Mouse (Mus musculus): ENCODE results near the gene Atrnl1.
A peak's percentile ranks its signal among the peaks of the same experiment; 100 is the strongest.

Atrnl1 gene

DNA sequence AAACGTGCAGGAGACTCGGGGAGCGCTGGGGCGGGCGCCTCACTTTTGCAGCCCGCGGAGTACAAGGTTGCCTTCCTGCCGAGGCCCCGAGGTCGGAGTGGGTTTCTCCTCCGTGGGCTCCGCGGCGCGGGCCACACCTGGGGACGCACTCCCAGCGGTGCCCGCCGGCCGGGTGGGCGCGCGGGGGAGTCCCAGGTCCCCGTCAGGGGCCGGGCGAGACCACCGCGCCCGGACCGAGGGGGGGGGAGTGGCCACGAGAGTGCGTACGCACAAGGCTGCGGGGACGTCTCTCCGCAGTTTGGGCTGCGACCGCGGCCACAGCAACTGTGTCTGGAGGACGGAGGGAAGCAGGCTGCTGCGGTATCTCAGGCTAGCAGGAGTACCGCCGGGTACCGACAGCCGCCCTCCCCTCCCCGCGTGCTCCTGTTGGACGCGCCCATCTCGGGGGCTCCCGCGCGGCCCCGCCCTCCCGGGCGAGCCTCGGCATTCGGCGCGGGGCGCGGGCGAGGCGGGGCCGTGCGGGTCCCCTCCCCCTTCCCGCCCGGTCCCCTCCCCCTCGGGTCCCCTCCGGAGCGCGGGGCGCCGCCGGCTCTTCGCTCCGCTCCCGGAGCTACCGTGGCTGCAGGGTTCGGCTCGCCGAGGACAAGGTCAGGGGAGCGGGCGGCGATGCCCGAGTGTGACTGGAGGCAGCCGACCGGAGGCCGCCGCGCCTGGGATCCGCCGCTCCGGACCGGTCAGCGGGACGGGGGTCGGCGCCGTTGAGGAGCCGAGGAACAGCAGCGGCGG lies at the start of gene Atrnl1:
Gene Atrnl1 (plus strand): TSS at position 559 of the 786 bp plus-strand sequence.
- peak; percentile 70 for DNase-seq (ENCODE audit: low read depth, low spot score)

GRCm38 (mm10) chr19:57561486-57561885 lies 49.3 kb upstream of the Atrnl1 start:
- no peak for DNase-seq (ENCODE audit: low read depth, low spot score)

- no peak for DNase-seq (ENCODE audit: low read depth, low spot score)
Observed at GRCm38 (mm10) chr19:57569040-57569439, 41.8 kb upstream of the Atrnl1 start.

DNA sequence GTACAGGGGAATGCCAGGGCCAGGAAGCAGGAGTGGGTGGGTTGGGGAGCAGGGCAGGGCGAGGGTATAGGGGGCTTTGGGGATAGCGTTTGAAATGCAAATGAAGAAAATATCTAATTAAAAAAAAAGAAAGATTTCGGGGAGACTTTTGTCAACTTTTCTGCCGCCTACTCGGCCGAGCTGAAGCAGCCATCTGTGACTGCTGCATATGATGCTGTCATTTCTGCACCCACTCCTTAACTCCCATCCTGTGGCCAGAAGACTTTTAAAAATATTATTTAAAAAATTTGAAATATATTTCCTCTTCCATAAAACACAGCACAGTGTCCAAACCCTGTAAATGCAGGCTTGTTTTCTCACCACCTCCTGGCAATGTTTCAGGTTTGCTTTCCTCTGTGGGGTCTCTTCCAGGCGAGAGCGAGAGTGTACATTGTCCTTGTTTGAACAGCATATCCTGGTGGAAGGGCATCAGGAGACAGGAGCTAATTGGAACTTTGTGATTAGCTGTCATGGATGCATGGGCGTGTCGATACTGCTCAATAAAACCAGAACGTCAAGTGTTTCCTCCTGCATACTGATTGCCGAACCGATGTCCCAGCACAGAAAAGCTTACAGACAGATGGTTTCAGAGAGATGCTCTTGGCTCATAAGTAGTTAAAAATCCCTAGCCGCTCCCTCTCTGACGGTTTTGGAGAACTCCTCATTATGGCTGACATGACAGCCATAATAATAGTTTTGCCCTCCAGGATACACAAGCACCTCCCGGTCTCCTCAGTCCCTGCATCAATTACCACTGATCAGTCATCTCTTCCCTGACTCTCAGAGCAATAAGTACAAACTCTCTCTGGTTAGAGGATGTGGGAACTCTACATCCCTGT lies 38.2 kb upstream of the Atrnl1 start:
- DNase-seq (ENCODE audit: low read depth, low spot score): no peak

- no peak for DNase-seq (ENCODE audit: low read depth, low spot score)
Observed at GRCm38 (mm10) chr19:57573470-57573869, 37.4 kb upstream of the Atrnl1 start.

GRCm38 (mm10) chr19:57575027-57575426 lies 35.8 kb upstream of the Atrnl1 start:
- DNase-seq (ENCODE audit: low read depth, low spot score): no peak

DNA sequence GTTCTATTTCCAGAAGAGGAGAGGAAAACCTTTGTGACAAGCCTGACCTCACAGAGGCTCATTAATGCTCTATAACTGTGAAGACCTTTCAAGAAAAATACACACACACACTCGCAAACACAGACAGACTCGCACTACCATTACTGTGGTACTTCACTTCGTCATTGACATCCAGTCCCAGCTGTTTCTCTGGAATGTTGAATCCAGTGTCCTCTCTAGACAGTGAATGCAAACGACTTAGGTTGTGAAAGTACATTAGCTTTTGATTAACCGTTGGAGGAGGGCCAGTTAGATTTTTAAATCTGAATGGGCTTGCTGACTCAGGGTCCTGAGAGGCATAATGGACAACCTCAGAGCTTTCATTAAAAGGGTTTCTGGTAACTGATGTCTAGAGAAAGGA lies 34.0 kb upstream of the Atrnl1 start:
- DNase-seq (ENCODE audit: low read depth, low spot score): no peak

DNA sequence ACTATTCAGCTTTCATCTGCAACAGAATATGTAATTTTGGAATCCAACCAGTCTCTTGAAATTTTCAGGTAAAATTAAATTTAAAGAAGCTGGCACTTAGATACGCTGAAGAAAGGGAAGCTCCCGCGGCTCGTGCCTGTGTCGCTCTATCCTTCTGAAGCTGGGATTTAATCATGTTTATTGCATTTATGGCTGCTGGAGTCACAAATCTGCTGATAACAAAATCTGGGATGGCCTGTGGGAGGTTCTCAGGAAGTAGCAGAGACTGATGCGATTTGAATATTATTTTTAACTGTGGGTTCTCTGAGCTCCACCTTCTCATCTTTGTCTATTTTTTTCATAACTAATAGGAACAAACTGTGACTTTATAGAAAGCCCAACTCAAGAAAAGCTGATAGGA lies 33.6 kb upstream of the Atrnl1 start:
- DNase-seq (ENCODE audit: low read depth, low spot score): no peak

GRCm38 (mm10) chr19:57580962-57581361 lies 29.9 kb upstream of the Atrnl1 start:
- DNase-seq (ENCODE audit: low read depth, low spot score): peak; percentile 90

DNA sequence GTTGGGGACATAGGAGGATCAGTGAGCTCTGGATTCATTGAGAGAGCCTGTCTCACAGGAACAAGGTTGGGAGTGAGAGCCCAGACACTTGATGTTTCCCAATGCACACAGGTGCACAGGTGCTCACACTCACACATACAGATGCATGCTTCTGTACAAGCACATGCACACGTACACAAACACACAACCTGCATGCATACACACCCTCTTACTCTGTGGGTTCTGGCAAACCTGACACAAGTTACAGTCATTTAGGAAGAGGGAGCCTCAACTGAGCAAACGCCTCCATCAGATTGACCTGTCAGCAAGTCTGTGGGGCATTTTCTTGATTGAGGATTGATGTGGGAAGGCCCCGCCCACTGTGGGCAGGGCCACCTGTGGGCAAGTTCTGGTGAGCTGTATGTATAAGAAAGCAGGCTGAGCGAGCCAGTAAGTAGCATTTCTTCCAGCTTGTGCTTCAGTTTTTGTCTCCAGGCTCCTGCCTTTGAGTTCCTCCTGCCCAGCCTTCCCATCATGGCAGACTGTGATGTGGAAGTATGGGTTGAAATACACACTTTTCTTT lies 25.5 kb upstream of the Atrnl1 start:
- DNase-seq (ENCODE audit: low read depth, low spot score): no peak

- DNase-seq (ENCODE audit: low read depth, low spot score): no peak
Observed at GRCm38 (mm10) chr19:57586172-57586571, 24.7 kb upstream of the Atrnl1 start.

DNA sequence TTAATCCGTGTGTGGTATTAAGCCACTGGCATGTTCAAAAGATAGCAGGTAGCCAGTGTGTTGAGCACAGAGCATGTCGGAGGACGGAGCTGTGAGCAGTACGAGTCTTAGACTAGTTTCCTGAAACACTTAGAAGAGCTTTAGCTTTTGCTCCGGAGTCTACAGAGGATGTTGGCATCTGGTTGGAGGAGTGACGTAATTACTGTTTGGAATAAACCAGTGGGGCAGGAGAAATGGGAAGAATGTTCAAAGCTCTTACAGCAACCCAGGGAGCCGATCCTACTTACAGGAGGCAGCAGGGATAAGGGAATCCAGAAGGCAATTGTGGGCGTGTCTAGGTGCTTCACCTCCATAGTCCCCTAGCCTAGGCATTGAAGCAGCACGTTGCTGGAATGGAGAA lies 21.3 kb upstream of the Atrnl1 start:
- no peak for DNase-seq (ENCODE audit: low read depth, low spot score)

DNA sequence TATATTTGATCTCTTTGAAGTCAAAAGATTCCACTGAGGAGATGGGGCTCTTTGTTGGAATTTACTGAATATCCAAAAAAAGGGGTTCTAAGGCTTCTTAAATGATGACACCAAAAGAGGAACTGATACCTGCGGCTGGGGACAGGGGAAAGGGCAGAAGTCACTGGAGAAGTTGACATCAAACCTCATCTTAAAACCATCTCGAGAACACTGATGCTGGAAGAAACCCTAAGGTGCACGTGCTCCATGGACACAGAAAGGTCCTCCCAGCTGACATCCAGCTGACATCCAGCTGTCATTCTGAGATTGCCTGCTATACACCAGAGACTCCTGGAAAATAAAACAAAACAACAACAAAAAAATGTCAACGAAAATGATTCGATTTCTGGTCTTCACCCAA lies 19.9 kb upstream of the Atrnl1 start:
- DNase-seq (ENCODE audit: low read depth, low spot score): no peak

- DNase-seq (ENCODE audit: low read depth, low spot score): no peak
Observed at GRCm38 (mm10) chr19:57591631-57592030, 19.2 kb upstream of the Atrnl1 start.

DNA sequence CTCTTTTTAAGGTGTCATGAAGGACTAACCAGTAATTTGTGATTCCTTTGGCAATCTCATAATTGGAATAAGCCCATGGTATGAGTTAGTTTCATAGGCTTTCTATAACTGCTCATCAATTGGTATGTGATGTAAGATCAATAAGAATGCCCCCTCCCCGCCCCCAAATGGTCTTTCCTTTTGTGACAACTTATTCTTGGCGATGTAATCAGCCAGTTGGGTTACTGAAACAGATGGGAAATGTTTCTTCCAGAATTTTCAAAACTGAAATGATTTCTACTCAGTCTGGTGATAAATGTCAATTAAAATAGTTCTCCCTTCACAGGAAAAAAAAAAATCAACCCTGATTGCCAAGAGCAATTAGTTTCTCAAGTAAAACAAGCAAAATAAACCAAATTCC lies 18.5 kb upstream of the Atrnl1 start:
- no peak for DNase-seq (ENCODE audit: low read depth, low spot score)

DNA sequence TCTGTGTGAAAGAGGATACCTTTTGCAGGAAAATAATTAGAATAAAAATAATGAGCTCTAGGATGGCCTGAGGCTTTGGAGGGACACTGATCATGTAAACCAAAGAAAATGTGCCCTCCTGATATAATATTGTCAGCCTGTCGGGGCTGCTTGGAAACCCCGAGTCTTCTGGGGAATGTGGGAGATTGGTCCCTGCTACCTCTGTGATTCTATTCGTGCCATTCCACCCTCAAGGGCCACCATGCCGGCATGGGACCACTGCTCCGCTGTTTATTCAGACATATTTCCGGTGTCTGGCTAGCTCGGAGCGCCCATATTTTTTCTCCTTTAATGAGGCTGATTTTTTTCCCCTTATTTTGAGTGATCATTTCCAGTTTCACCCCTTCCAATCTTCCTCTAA lies 11.7 kb upstream of the Atrnl1 start:
- DNase-seq (ENCODE audit: low read depth, low spot score): no peak

GRCm38 (mm10) chr19:57600233-57600929 lies 10.5 kb upstream of the Atrnl1 start:
- DNase-seq (ENCODE audit: low read depth, low spot score): peak; percentile 21

- no peak for DNase-seq (ENCODE audit: low read depth, low spot score)
Observed at GRCm38 (mm10) chr19:57600930-57601328, 9.9 kb upstream of the Atrnl1 start.

GRCm38 (mm10) chr19:57603593-57603992 lies 7.2 kb upstream of the Atrnl1 start:
- DNase-seq (ENCODE audit: low read depth, low spot score): no peak

GRCm38 (mm10) chr19:57605941-57606340 lies 4.9 kb upstream of the Atrnl1 start:
- no peak for DNase-seq (ENCODE audit: low read depth, low spot score)

DNA sequence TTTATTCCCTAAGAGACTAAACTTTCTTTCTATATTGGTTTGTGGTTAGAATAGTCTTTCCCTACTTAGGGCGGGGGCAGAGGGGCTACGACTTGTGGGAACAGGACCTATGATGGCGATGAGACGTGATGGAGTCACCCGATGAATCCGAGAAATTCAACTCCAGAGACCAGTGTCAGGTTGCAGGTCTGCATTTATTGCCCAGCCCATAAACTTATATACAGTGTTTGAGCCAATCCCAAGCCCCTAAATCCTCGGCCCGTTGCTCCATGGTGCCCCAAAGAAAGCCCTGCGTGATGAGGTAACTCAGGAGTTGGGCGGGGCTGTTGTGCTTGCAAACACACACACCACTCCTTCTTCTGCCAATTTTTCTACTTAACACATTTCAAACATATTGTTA lies 4.5 kb upstream of the Atrnl1 start:
- DNase-seq (ENCODE audit: low read depth, low spot score): no peak

All from 3T3-L1 (cell line).